Mouse (Mus musculus) regulatory T cell (primary cell): ENCODE results near the gene Krt80.
"Not testable (repeated sequence)": the region's sequence is repeated elsewhere in the genome, so short reads cannot be mapped to it uniquely, and the experiment has no call there.

Experiments used
- in situ Hi-C: fragments of 300-600 bp; cut with MboI, MseI; formaldehyde crosslinking; loops from one replicate; pipeline ENCODE4 v1.15.1; 2025; ENCODE audit warnings: high pct_unique_total_duplicates

The Krt80 gene

DNA sequence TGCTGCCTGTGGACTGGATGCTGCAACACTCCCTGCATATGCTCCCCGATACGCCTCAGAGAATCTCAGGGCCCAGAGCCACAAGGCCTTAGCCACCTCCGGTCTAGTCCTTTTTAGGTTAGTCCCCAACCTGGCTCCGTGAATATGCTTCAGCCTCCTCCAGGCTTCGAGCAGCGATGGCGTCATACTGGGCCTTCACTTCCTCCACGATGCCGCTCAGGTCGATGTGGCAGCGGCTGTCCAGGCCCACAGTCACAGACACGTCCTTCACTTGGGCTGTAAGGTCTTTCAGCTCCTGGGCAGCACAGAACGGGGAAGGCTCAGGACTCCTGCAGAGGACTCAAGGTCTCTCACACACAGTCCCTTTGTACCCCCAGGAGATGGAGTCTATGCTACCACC lies 17.9 kb downstream of the Krt80 start:
- in situ Hi-C loops, result no loop called here

DNA sequence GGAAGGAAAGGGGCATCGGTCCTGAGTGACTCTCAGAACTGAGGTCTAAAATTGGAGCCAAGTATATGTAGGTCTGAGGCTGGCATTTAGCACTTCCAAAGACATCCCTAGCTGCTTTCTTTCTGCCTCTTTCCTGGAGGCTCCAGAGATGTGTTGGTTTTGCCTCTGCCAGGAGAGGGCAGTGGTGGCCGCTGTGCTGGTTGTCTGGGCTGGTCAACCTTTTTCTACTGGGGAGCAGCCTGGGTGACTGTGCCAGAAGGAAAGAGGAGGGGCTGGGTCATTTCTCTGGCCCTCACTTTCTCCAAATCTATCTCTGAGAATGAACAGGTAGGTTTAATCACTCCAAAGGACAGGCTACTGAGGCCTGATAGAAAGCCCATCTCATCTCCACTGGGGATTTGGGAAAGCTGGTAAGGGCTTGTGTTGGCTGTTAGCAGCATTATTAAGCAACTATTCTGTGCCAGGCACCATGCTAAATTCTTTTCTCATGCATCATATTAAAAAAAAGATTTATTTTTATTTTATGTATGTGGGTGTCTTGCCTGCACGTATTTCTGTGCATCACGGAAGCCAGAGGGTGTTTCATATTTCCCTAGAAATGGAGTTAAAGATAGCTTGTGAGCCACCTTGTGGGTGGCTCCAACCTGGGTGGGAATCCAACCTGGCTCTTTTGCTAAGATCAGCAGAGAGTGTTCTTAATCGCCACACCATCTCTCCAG lies 28.0 kb downstream of the Krt80 start:
- in situ Hi-C loops, result loop anchor here (5.0 kb wide), 1 partner anchor 430 kb away; no protein-coding TSS in a partner anchor

DNA sequence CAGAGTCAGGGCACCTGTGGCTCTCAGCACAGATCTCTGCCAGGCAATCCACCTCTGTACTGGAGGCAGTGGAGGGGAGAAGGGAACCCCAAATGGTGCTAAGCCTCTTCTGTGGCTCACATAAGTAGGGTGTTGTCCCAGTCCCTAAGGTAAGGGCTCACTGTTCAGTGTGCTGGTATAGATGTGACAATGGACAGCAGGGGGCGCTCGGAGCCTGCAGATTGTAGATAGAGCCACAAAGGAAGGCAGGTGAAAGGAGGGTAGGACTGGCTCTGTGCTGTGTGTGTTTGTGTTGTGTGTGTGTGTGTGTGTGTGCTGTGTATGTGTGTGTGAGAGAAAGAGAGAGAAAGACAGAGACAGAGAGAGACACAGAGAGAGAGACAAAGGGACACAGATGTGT lies 30.4 kb downstream of the Krt80 start:
- in situ Hi-C loops, result no loop called here

DNA sequence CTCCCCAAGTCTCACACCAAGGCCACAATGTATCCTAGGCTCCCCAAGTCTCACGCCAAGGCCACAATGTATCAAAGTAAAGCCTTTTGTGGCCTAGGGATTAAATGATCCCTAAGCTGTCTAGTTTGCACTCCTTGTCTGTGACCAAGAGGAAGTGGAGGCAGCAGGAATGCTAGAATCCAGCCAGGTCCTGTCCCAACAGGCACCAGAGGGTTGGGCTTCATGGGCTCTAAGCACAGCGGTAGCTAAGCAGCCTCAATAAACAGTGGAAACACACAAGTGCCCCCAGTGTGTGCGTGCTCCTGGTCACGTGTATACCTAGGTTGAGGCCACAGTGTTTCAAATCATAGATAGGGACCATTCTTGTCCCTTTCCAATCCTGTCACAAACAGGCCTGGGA lies 31.6 kb downstream of the Krt80 start:
- in situ Hi-C loops, result no loop called here

DNA sequence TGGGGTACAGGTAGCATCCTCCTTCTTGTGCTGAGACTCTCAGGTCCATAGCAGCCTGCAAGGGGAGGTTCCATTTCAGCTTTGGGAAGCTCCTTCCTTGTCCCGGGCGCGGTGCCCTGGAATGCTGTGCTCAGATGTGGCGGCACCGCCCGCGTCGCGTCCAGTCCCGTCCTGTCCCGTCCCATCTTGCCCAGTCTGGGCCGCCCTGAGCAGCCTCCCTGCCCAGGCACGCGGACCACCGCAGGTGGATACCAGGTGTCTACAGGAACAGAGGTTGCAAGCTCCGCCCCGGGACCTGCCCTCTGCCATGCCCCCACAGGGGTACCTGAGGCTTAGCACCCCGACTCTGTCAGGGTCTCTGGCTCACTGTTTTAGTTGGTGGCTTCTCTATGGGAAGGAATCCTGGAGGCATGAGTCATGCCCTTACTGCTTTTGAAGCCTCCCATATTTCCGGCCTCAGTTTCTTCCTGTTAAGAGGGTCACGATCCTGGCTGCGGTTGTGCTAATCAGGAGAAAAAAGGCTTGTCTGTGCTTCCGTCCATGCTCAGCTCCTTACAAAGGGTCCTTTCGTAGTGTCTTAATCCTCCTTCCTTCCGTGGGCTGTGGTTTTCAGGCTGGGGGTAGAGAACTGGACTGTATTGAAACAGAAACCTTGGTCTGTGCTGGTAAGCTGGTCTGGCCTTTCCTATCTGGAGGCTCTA lies 33.3 kb downstream of the Krt80 start:
- in situ Hi-C loops, result no loop called here

DNA sequence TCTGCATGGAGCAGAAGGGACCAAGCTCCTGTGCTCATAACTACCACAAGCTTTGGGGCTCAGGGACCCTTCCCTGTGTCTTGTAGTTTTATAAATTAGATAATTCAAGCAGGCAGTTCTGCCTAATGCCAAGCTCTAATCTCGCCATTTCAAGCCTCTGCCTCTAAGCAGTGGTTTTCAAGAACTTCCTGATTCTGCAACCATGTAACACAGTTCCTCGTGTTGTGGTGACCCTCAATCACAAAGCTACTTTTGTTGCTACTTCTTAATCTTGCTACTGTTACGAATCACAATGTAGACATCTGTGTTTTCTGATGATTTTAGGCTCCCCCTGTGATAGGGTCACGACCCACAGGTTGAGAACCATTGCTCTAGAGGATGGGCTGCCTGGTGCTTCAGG lies 36.3 kb downstream of the Krt80 start:
- in situ Hi-C loops, result no loop called here

DNA sequence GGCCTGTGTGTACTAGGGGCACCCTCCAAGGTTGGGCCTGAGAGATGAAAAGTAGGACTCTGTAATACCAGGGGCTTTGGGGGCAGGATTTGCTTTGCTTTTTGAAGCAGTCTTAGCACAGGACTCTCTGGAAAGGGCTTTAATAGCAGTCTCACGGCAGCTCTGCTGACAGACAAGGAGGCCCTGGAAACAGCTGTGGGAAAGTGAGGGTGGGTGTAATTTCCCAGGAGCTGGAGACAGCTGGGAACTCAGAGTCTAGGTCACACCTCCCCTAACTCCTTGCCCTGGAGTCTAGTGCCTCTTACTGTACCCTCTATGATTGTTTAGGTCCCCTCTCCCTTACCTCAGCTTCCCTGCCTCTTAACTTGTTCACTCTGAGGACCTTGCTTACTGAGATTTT lies 36.8 kb downstream of the Krt80 start:
- in situ Hi-C loops, result no loop called here

DNA sequence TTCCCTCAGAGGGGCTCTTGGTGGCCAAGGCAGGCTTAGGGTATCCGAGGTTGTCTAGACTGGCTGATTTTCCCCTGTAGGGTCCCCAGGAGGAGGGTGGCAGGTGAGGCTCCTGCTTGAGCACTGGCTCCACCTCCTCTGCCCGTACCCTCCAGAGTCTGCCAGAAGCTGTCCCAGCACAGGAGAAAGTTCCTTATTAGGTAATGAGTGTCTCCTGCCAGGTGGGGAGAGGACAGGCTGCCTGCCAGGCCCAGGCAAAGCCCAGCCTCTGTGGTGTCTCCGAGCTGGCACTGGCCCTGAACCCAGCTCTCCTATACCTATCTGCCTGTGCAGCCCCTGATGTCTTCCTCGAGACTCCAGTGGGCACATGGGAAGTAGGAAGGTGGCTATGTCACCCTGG lies 37.6 kb downstream of the Krt80 start:
- in situ Hi-C loops, result no loop called here

DNA sequence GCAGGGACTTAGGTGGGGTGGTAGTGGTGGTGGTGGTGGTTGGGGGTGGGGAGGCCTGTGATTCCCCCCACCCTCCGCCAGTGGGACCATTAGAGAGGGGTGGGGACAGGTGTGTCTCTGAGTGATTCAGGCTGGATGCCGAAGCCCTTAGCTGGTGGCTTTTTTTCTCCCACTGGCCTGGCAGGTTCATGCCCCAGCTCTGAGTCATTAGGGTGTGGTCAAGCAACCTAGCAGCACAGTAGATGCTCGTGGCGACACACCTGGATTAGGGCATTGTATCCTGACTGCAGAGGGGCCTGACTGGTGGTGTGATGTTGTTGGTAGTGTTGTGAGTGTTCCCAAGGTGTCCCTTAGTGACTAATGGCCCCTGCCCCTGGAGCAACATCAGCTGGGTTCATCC lies 38.9 kb downstream of the Krt80 start:
- in situ Hi-C loops, result no loop called here

DNA sequence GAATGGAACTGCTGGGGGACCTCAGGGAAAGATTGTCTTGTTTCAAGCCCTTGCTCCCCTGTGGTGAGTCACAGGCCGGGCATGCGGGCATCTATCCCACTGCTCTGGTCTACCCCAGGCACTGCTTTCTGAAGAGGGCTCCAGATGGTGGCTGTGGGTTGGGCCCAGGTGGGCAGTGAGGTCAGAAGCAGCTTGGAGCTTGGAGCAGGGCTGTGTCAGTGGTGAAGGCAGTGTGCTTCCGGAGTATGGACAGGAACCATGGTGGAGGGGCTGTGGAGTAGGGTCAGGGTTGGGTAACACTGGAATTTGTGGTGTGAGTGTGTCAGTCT lies 40.4 kb downstream of the Krt80 start:
- in situ Hi-C loops, result loop anchor here (5.0 kb wide), 2 partner anchors 628 to 653 kb away; no protein-coding TSS in a partner anchor

DNA sequence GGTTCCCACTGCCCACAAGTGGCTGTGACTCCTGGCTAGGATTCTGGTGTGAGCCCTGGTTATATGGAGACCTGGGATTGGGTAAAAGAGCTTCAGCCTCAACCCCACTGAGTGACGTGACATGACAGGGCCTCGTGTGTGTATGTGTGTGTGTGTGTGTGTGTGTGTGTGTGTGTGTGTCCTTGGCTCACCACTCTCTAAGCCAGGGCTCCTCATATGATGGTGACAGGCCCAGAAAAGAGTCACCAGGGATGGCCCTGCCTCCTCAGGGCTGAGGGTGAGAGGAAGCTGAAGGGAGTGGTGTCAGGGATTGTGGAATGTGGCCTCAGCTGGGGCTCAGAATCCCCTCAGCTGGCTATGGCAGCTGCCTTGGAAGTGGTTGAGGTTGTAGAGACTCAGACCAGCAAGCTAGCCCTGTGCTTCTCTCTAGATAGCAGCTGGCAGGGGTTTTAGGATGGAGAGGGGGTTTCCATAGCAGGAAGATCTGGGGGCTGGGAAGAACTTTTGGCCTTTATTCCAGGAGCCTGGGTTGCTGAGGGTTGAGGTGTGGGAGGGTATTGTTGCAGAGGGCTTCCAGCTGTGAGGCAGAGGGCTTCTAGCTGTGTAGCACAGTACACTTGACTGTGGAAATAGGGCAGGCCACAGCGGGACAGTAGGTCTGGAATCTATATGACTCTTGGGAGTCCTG lies 40.9 kb downstream of the Krt80 start:
- in situ Hi-C loops, result loop anchor here (5.0 kb wide), 2 partner anchors 628 to 653 kb away; no protein-coding TSS in a partner anchor

DNA sequence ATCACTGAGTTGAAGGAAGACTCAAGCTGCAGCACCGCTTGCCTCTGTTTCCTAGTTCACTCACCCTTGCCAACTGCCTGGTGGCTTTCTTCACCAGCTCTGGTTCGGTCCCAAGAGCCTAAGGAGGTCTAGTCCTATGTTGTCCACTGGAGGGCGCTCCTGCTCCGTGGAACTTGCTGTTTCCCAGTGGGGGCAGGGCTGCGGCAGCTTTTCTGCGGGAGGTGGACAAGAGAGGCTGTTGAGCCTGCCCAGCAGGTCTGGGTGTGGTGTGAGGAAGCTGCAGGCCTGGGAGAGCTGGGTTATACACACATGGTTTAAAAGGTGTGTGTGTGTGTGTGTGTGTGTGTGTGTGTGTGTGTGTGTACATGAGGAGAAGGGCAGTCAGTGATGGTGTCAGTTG lies 42.7 kb downstream of the Krt80 start:
- in situ Hi-C loops, result loop anchor here (5.0 kb wide), 2 partner anchors 630 to 655 kb away; no protein-coding TSS in a partner anchor

DNA sequence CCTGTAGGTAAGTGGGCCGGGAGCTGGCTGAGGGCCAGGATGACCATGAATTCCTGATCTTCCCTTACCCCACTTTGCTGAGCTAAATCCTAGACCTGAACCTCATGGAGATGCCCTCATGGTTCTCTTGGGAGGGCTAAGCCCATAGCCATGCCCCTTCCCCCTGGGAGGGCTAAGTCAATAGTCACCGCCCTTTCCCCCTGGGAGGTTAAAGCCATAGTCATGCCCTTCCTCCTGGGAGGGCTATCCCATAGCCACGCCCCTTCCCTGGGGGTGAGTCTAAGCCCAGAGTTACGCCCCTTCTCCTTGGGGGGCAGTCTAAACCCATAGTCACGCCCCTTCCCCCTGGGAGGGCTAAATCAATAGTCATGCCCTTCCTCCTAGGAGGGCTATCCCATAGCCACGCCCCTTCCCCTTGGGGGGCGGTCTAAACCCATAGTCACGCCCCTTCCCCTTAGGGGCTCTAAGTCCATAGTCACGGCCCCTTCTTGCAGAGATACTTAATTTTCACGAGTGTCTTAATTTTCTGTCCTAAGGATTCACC lies 43.9 kb downstream of the Krt80 start:
- in situ Hi-C loops, result loop anchor here (5.0 kb wide), 2 partner anchors 631 to 656 kb away; no protein-coding TSS in a partner anchor

DNA sequence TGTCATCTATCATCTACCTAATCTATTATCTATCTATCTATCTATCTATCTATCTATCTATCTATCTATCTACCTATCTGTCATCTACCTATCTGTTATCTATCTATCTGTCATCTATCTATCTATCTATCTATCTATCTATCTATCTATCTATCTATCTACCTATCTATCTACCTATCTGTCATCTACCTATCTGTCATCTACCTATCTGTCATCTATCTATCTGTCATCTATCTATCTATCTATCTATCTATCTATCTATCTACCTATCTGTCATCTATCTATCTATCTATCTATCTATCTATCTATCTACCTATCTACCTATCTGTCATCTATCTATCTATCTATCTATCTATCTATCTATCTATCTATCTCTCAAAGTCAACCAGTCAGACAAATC lies 45.6 kb downstream of the Krt80 start:
- in situ Hi-C loops, result not testable (repeated sequence)

DNA sequence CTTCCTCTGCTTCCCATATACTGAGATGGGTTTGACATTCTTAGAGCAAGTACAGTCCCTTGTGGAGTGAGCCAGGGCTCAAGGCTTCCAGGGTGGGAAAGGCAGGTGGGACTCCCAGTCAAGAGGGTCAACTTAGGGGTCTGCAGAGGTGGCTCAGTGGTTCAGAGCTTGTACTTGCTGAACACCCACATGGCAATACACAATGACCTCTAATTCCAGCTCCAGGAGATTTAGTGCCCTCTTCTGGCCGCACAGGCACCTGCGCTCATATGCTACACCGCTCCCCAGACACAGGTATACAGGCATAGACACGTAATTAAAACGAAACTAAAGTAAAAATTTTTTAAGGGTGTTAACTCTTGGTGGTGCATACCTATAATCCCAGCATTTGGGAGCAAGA lies 46.5 kb downstream of the Krt80 start:
- in situ Hi-C loops, result no loop called here

DNA sequence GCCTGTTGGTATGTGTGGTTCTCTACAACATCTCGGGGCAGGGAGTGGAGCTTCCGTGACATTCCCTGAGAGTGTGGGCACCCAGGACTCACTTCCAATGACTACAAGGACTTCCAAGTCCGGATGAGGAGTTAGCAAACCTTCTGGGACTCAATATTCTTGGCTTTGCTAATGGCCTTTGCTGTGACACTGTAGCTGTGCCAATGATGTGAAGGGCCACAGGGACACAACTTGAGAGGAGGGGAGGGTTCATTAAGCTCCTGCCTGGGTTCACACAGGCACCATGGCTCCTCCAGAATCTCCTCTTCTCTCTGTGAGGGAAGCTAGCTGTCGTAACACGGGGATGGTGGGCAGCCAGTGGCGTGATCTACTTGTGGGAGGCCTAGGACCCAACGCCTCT lies 47.3 kb downstream of the Krt80 start:
- in situ Hi-C loops, result no loop called here

DNA sequence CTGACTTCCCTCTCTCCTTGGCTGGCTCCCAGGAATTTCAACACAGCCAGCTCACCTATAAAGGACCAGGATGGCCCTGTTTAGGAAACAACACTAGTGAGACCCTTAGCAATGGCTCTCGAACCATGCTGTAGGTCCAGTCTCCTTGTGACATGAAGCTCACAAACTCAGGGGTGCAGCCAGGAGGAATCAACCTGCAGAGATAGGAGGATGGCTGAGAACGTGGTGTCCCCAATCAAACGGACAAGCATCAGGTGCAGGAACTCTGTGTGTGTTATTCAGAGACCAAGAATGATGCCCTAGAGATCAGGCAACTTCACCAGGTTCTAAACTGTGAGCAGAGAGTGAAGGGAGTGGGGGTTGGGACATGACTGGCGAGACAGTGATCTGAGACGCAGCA lies 47.9 kb downstream of the Krt80 start:
- in situ Hi-C loops, result no loop called here

DNA sequence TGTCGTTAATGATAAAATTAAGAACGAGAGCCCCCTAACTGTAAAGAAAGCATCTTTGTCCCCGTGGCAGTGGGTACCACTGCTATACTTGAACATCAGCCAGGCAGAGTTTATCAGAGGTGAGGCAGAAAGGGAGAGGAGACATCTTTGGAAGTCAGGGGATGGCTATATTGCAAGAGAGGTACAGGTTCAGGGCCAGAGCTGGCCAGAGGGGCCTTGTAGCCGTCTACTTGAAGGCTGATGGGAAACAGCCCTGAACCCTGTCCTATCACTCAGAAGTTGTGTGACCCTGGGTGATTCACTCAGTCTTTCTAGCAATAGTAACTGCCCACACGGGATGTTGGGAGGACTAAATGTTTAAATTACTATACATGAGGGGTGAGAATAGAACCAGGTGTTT lies 48.8 kb downstream of the Krt80 start:
- in situ Hi-C loops, result no loop called here

DNA sequence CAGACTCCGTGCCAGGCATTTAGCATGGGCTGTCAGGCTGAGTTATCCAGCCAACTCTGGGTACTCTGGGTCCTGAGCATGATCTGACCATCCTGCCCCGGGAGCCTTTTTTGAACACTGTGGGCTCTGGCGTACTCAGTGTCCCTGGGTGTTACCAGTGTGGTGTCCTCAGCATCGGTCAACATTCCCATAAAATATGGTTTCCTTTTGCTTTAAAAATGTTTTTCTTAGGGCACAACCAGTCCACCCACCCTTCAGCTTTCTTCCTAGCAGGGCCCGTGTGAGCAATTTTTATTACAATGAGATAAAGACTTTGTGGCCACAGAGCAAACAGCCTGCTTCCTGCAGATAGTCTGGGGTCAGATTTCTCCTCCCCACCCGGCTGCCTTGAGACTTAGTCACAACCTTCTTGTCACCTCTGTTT lies 49.3 kb downstream of the Krt80 start:
- in situ Hi-C loops, result no loop called here

DNA sequence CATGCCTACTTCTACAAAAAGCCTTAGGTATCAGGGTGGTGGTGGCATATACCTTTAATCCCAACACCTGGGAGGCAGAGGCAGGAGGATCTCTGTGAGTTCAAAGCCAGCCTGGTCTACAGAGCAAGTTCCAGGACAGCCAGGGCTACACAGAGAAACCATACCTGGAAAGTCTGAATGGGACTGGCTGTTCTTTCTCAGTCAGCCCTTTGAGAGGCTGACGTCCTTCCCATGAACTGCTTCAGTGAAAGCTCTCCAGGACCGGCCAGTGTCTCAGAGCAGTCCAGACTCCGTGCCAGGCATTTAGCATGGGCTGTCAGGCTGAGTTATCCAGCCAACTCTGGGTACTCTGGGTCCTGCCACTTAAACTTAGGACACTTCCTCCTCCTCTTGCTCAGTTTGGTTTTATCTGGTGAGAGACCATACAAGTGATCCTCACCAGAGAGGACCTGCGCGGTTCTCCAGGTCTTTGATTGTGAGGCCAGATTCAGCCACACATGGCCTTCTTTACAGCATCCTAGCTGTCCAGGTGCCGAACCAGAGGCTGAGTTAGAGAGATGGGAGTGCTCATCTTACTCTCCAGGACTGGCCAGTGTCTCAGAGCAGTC lies 49.8 kb downstream of the Krt80 start:
- in situ Hi-C loops, result no loop called here

DNA sequence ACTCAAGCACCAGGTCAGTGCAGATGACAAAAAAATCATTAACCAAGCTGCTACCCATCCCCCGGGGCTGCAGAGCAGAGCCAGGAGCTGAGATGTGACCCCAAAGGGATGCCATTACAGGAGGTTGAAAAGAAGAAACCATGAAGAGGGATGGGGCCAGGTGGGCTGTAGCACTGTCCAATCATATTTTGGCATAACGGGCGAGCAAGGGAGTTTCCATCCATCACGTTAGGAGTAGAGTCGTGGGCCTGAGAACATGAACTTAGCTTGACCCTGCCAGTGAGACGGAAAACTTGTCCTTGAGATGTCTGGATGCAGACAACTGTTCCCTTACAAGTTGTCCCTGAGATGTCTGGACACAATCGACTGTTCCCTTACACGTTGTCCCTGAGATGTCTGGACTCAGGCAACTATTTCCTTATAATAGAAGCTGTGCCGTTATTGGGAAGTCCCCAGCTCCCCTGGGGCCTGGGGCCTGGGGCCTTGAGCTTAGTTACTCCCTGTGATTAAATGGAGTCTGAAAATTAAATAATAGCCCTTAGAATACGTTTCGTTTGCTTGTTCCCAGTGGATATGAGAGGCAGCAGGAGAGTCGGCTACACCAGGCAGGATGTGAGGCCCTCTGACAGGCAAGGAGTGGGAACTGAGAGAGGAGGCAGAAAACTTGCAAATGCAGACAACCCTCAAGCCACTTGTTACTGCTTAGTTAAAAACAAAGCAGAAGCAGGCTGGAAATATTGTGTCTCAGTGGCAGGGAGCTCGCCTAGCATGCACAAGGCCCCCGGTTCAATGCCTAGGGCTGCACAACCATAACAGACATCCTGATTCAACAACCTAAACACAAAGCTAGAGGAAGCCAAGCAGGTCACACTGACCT lies 50.8 kb downstream of the Krt80 start:
- in situ Hi-C loops, result no loop called here
